Mouse (Mus musculus) monocyte, adult 5-6 weeks (primary cell): ENCODE measurements around the gene Cd300e. TPM values are rescaled to one million over a fixed set of nuclear protein-coding genes. Genes with fewer than 3 reads are reported as not detected.

Experiments used
- ATAC-seq: fragments of 153-309, 156-312 bp; replicated peaks from 2 replicates; pipeline ENCODE4 v1.8.0; 2017; ENCODE audit warnings: mild to moderate bottlenecking; ENCODE audit not compliant: low TSS enrichment, insufficient number of reproducible peaks, severe bottlenecking, poor library complexity, low FRiP score
- total RNA-seq: library from RNA; stranded (forward); fragments of 200-1000, 200-491, 200-594 nt; gene quantifications from 3 replicates; pipeline ENCODE4 v1.2.3, GENCODE M21; 2017

Cd300e gene
- total RNA-seq: 160 to 198 TPM (median 162 TPM) in 3 replicates

- ATAC-seq: no peak
Measured at GRCm38 (mm10) chr11:115062077-115062476, at the start of gene Cd300e. TSS of gene Cd300e (minus strand) at chr11:115062177.

GRCm38 (mm10) chr11:115110271-115110670 lies 48.3 kb upstream of the Cd300e start:
- ATAC-seq: no peak

- ATAC-seq: no peak
Measured at GRCm38 (mm10) chr11:115108176-115108575, 46.2 kb upstream of the Cd300e start.

DNA sequence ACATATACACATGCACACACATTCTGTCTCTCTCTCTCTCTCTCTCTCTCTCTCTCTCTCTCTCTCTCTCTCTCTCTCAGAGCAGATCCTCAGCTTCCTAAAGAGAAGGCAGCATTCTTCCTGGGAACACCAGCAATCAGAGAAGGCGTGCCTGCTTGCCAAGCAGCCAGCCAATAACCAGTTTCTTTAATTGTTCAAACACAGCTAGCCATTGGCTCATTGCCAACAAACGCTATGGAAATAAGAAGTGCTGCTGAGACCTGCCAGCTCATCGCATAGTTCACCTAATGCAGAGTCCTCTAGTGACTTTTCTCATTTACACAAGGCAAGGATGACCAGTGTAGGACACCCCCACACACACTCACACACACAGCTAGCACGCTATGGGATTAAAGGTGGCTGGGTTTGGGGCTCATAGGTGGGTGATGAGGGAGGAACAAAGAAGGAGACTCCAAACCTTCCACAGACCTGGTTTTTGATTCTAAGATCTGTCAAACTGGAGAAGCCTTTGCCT lies 45.5 kb upstream of the Cd300e start:
- ATAC-seq: no peak

DNA sequence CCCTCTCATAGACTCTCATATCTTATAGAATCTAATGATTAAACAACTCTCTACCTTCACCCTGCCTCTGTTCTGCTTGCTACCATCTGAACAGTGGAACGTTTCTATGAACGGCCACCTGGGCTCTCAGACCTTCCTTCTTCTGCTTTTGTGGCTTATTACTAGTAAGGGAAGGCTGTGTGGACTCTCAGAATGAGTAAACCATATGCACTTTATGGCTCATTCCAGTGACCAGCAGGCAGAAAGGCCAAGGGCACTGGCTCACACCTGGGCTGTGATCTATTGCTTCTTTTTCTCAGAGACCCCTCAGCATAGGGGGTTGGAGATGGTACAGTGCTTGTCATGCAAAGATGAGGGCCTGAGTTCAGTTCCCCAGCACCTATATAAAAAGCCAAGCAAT lies 44.7 kb upstream of the Cd300e start:
- no peak for ATAC-seq

GRCm38 (mm10) chr11:115104769-115105563 lies 43.0 kb upstream of the Cd300e start:
- ATAC-seq: no peak

- no peak for ATAC-seq
Measured at GRCm38 (mm10) chr11:115103470-115104413, 41.8 kb upstream of the Cd300e start.

DNA sequence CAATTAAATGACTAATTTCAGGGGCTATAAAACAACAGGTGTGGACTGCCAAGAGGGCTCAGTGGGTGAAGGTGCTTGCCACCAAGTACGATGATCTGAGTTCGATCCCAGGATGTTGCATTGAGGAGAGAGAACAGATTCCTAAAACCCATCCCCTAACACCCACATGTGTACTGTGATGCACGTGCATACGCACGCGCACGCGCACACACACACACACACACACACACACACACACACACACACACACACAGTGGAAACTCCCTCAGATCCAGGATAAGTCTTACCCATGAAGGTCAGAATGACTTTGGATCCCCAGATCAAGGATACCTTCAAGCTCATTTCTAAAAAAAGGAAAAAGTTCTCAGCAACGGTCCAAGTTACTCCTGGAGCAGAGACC lies 40.1 kb upstream of the Cd300e start:
- ATAC-seq: no peak

- ATAC-seq: no peak
Measured at GRCm38 (mm10) chr11:115101615-115102051, 39.7 kb upstream of the Cd300e start.

DNA sequence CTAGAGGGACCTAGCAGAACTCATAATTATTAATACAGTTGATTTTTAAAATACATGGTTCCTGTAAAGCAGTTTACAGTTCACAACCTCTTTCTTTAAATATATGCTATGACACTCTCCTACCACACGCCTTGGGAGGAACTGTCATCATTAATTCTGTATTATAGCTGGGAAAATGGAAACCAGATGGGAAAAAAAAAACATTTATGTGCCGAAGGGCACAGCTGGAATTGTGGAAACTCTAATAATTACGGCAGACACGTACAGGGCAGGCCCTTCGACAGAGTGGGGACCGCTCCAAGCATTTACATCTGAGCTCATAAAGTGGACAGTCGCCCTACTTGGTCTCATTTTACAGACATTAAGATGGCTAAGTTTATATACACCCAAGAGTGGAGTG lies 38.8 kb upstream of the Cd300e start:
- no peak for ATAC-seq

DNA sequence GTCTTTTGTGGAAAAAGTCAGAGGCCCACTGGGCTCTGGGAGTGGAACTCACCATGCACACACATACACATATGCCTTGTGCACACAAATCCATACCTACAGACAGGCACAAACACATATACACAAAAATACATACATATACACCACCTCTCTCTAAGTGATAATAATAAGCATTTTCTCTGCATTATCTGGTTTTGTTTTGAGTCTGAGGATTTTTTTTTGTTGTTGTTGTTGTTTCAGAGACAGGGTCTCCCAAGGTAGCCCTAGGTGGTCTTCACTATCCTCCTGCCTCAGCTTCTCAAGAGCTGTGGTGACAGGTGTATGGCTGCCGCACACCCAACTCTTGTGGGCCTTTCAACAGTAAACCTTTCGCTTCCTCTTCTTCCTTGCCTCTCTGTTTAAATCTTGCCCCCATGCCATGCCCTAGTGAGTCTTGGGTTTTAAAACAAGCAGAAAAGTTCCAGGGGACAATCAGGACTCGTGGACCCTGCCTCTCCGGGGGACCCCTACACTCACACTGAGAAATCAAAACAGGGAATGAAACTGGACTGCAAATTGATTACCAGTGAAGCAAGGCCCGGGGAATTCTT lies 38.1 kb upstream of the Cd300e start:
- ATAC-seq: no peak

DNA sequence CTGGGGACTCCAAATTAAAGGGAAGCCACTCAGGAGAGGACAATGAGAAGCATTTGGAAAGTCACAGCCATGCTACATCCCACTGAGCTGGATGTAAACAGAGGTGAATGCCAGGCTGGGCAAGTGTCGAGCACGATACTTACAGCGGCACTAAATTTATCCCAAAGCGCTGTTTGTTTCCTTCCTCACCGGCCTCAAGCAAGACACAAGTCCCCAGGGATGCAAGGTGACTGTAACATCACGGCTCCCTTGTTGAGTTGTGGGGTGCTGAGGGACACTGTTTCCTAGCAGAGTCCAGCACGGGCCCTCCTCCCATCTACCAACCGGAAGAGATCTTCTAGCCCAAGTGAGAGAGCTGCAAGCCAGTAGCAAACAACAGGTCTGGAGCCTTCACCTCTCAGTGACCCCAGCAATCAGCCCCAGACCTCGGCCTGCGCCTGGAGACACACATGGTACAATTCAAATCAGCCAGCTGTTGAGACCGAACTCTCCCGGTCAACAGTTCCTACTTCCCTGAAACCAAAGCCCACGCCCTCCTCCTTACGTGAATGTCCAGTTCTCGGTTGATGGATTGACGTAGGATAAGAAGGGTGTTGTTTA lies 37.4 kb upstream of the Cd300e start:
- ATAC-seq: no peak

GRCm38 (mm10) chr11:115098203-115098932 lies 36.4 kb upstream of the Cd300e start:
- no peak for ATAC-seq

DNA sequence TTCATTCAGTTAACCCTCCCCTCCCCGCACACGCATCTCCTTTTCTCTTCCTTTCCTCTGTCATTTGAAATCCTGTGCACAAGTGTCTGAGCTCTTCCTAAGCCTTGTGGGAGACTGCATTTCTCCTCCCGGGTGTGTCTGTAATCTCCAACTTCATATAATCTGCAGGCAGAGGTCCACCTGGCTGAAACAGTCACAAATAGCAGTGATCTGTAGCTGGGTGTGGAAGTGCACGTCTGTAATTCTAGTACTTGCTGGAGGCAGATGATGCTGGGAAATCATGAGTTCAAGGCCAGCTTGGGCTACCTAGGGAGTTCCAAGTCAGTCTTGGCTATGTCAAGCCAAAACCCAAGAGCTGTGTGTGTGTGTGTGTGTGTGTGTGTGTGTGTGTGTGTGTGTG lies 30.2 kb upstream of the Cd300e start:
- ATAC-seq: no peak

DNA sequence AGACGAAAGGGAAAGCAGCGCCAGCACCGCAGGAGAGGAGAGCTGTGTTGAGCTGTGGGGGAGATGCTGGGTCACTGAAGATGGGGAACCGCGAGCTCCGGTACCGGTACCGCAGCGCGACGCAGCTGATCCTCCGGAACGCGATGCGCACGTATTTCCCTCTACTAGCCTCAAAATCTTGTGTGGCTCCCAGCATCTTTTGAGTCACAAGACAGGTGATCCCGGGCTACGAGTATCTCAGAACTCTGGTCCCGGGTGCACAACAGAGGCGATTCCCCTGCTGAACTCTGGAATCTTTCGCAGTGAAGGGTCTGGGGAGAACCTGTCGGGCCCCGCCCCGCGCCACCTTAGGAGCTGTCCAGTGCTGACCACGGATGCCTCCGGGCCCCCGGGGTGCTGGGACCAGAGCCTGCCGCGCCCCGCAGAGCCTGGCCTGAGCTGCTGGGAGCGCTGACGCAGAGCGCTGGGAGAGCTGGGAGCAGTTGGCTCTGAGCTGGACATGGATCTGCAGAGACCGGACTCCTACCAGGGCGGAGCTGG lies 29.5 kb upstream of the Cd300e start, which contains the start of gene Rab37:
Gene Rab37 (plus strand): TSS at position 70 of the 540 bp plus-strand sequence.
- ATAC-seq: no peak

- ATAC-seq: no peak
Measured at GRCm38 (mm10) chr11:115089853-115090252, 27.9 kb upstream of the Cd300e start.

- no peak for ATAC-seq
Measured at GRCm38 (mm10) chr11:115086213-115086612, 24.2 kb upstream of the Cd300e start.

DNA sequence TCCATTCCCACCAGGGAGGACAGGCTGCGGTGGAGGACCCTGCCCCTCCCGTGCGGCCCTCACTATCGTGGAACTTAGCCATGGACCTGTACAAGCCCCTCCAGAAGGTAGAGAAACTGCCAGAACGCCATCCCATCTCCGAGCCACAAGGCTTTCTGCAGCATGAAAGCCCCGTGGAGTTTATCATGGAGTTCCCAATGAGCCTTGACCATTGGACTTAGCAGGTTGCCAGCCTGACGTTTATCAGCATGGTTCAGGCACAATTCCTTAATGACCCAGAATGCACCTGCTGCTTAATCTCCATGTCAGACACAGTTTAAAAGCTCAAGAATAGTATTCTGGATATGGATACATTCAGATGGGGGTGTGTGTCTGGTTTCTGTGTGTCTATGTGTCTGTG lies 23.1 kb upstream of the Cd300e start:
- ATAC-seq: no peak
